Mouse (Mus musculus) CH12.LX (cell line): Measurements from ENCODE around the gene Tut1. TPM values are rescaled to one million over a fixed set of nuclear protein-coding genes. Genes with fewer than 3 reads are reported as not detected.

Experiments
- DNase-seq: peaks from one replicate; pipeline ENCODE4 v3.0.0-alpha.2; 2013; ENCODE audit errors: extremely low read depth
- H3K27ac ChIP-seq: 2 replicates; pipeline ENCODE4 v1.5.1; 2012; ENCODE audit warnings: low read depth, mild to moderate bottlenecking, control low read depth, moderate library complexity; ENCODE audit not compliant: insufficient read depth
- H3K27me3 ChIP-seq: replicated peaks from 2 replicates; pipeline ENCODE3; 2012; ENCODE audit warnings: inconsistent platforms
- H3K36me3 ChIP-seq, 2 experiments: replicated peaks in 1 of 2; 2 replicates each; pipeline versions ENCODE3 to v1.6.1; 2012; ENCODE audit warnings: inconsistent platforms in 1 of 2, low read length in 1 of 2, mild to moderate bottlenecking in 1 of 2, mixed read lengths in 1 of 2, moderate library complexity in 1 of 2; ENCODE audit not compliant: control insufficient read depth in 1 of 2, insufficient read depth in 1 of 2
- H3K4me1 ChIP-seq, 2 experiments: 2 replicates each; pipeline ENCODE4 v1.6.1; 2012; ENCODE audit warnings: inconsistent platforms in 1 of 2, moderate library complexity in 1 of 2; ENCODE audit not compliant: insufficient read depth in 2 of 2, control insufficient read depth in 1 of 2
- H3K4me2 ChIP-seq: 2 replicates; pipeline ENCODE4 v1.6.1; 2012; ENCODE audit warnings: low read depth, mild to moderate bottlenecking, control low read depth; ENCODE audit not compliant: poor library complexity, insufficient read depth, severe bottlenecking
- H3K4me3 ChIP-seq, 3 experiments: fragments of 150-350 bp in 1 of 3; sonication (generic) in 1 of 3; replicated peaks in 1 of 3; 2 replicates each; pipeline versions ENCODE3 to v1.5.1; 2011 to 2012; ENCODE audit warnings: low read depth in 2 of 3, low read length in 2 of 3, mild to moderate bottlenecking in 2 of 3, moderate library complexity in 2 of 3, control low read depth in 1 of 3, improper control_type of control experiment in 1 of 3, inconsistent platforms in 1 of 3, mixed read lengths in 1 of 3; ENCODE audit not compliant: poor library complexity in 1 of 3
- H3K79me2 ChIP-seq: replicated peaks from 2 replicates; pipeline ENCODE4 v1.6.1; 2012; ENCODE audit warnings: mild to moderate bottlenecking, moderate library complexity; ENCODE audit not compliant: control insufficient read depth, poor library complexity, insufficient read depth, severe bottlenecking; ENCODE audit errors: extremely low read depth
- H3K9ac ChIP-seq: 2 replicates; pipeline ENCODE4 v1.6.1; 2012; ENCODE audit warnings: low read depth, mild to moderate bottlenecking, control low read depth, moderate library complexity; ENCODE audit not compliant: insufficient read depth
- H3K9me3 ChIP-seq: replicated peaks from 2 replicates; pipeline ENCODE3; 2012; ENCODE audit warnings: low read length, inconsistent platforms, mixed read lengths
- BHLHE40 ChIP-seq: IDR thresholded peaks from 2 replicates; pipeline ENCODE4 v1.6.1; 2011; ENCODE audit warnings: mild to moderate bottlenecking, low read depth, low read length, improper control_type of control experiment
- CHD1 ChIP-seq: IDR thresholded peaks from 2 replicates; pipeline ENCODE4 v1.6.1; 2012; ENCODE audit warnings: low read depth, low read length, improper control_type of control experiment, inconsistent platforms
- CTCF ChIP-seq, 2 experiments: IDR thresholded peaks in 1 of 2; conservative IDR thresholded peaks in 1 of 2; 2 replicates each; pipeline ENCODE4 v1.5.1; 2011 to 2012; ENCODE audit warnings: low read depth in 2 of 2, low read length in 2 of 2, improper control_type of control experiment in 1 of 2, inconsistent platforms in 1 of 2, mild to moderate bottlenecking in 1 of 2, moderate library complexity in 1 of 2
- EP300 ChIP-seq: IDR thresholded peaks from 2 replicates; pipeline ENCODE4 v1.6.1; 2011; ENCODE audit warnings: low read length, improper control_type of control experiment
- JUND ChIP-seq: conservative IDR thresholded peaks from 2 replicates; pipeline ENCODE4 v1.6.1; 2011; ENCODE audit warnings: low read depth, low read length, improper control_type of control experiment
- MAZ ChIP-seq: IDR thresholded peaks from 2 replicates; pipeline ENCODE4 v1.6.1; 2012; ENCODE audit warnings: low read depth, mild to moderate bottlenecking, inconsistent platforms, low read length, improper control_type of control experiment, moderate library complexity
- MXI1 ChIP-seq: IDR thresholded peaks from 2 replicates; pipeline ENCODE4 v1.6.1; 2011; ENCODE audit warnings: mild to moderate bottlenecking, low read depth, low read length, improper control_type of control experiment
- SIN3A ChIP-seq: IDR thresholded peaks from 2 replicates; pipeline ENCODE4 v1.6.1; 2012; ENCODE audit warnings: low read length, improper control_type of control experiment, inconsistent platforms
- SMC3 ChIP-seq: IDR thresholded peaks from 2 replicates; pipeline ENCODE4 v1.6.1; 2011; ENCODE audit warnings: low read depth, low read length, improper control_type of control experiment
- UBTF ChIP-seq: IDR thresholded peaks from 2 replicates; pipeline ENCODE4 v1.6.1; 2012; ENCODE audit warnings: low read depth, mild to moderate bottlenecking, inconsistent platforms, low read length, improper control_type of control experiment, moderate library complexity
- USF1 ChIP-seq: IDR thresholded peaks from 2 replicates; pipeline ENCODE4 v1.6.1; 2014; ENCODE audit warnings: low read depth, mild to moderate bottlenecking, inconsistent platforms, low read length, improper control_type of control experiment
- dilution Hi-C: fragments of 300-500 bp; cut with MboI; formaldehyde crosslinking; loops from 2 replicates; pipeline ENCODE4 v1.14.3; 2020; ENCODE audit warnings: low sequenced_read_pairs; ENCODE audit not compliant: extremely low pct_unique_long_range_greater_than_20kb, extremely low pct_ligation_motif_present
- in situ Hi-C: fragments of 300-500 bp; cut with MboI; formaldehyde crosslinking; loops from 3 replicates; pipeline ENCODE4 v1.14.3; 2019; ENCODE audit warnings: low sequenced_read_pairs, low pct_ligation_motif_present, low pct_unique_long_range_greater_than_20kb, mixed read lengths
- polyA plus RNA-seq: library from polyadenylated mRNA; unstranded; fragments of >175 nt; gene quantifications from 2 replicates; pipeline ENCODE4 v1.2.1, GENCODE M21; 2012; ENCODE audit warnings: low read depth; ENCODE audit not compliant: insufficient read length
- total RNA-seq, 2 experiments: library from RNA; depleted of rRNA; stranded (reverse); fragments of 300-350 nt in 1 of 2; fragments of >200 nt in 1 of 2; gene quantifications; 2 replicates each; pipeline ENCODE4 v1.2.3; 2012 to 2014

Gene Tut1
- total and polyA plus RNA-seq, 3 experiments = 40.4 to 54.9 (median 47.7) TPM

DNA sequence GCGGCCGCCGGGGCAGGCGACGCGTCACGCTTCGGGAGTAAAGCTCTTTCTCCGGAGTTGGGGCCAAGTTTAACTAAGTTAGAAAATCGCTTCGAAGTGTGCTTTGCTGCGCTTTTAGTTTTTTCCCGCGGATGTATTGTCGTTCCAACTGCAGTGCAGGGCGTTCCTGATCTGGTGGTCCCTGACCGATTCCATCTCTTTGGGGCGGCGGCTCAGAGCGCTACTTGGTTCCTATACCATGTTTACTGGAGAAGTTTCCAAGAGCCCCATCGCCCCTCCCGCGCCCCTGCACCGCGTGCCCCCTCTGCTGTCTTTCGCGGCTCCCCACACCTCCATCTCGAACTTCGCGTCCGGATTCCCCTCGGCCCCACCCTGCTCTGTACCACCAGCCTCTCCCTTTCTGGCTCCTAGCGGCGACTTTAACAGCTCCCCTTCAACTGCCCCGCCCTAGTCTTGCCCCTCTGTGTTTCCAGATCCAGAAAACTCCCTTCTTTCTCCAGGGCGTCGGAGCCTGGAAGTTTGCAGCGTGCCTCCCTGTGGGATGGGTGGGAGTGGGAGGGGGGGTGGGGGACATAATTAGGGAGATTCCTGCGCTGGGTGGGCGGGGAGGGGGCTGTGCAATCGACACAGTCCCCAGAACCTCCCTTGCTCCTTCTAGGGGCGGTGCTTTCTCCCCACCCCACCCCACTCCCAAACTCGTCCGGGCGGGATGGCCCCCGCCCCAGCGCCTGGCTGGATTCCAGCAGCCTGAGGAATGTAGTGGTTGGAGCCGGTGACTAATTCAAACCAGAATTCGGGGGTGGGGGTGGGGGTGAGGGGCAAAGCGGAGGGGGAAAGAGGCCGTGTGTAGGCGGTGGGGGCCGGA lies 36.2 kb downstream of the Tut1 start:
- in situ Hi-C loops = loop anchor here (5.0 to 10.0 kb wide), 2 partner anchors 65 to 88 kb away; no protein-coding TSS in a partner anchor
- Histone ChIP-seq H3K4me1 (peaks cover 31 to 76% of the 10 kb centered on the region in 2 experiments), H3K9me3 (no peaks in the 10 kb centered on the region), H3K27me3 (peaks cover 14% of the 10 kb centered on the region), H3K79me2 (peaks cover 25% of the 10 kb centered on the region), H3K4me3 (peak overlapping the region; percentile 52 to 95 (median 73)), H3K36me3 (no peaks in the 10 kb centered on the region), H3K4me2 (peak overlapping the region; percentile 45)
- dilution Hi-C loops = no loop called here
- DNase-seq = no peak
- no peak for TF ChIP-seq USF1
- TF ChIP-seq SMC3 = peak; percentile 10; the same call in 1 of the 2 replicates
- 0 out of 2 replicates have a peak, but pooled peaks have one; percentile 35 for TF ChIP-seq CHD1
- TF ChIP-seq MAZ = peak; percentile 42; the same call in 1 of the 2 replicates
- peak in 1 of 2 experiments; percentile 31; a peak in 1 of 4 replicates for TF ChIP-seq CTCF (conservative IDR thresholded peaks at IDR 0.05 in 1 of 2, IDR thresholded peaks at IDR 0.05 in 1 of 2; ENCODE audit: low read depth in 2 of 2, low read length in 2 of 2)
- no peak for TF ChIP-seq EP300
- TF ChIP-seq BHLHE40 = 0 out of 2 replicates have a peak, but pooled peaks have one; percentile 1
- 0 out of 2 replicates have a peak, but pooled peaks have one; percentile 24 for TF ChIP-seq UBTF
- TF ChIP-seq, all 38 proteins: peak for 6
- Histone ChIP-seq H3K27ac (peak overlapping the region; percentile 50; the same call in 1 of the 2 replicates), H3K9ac (peak overlapping the region; percentile 83)

DNA sequence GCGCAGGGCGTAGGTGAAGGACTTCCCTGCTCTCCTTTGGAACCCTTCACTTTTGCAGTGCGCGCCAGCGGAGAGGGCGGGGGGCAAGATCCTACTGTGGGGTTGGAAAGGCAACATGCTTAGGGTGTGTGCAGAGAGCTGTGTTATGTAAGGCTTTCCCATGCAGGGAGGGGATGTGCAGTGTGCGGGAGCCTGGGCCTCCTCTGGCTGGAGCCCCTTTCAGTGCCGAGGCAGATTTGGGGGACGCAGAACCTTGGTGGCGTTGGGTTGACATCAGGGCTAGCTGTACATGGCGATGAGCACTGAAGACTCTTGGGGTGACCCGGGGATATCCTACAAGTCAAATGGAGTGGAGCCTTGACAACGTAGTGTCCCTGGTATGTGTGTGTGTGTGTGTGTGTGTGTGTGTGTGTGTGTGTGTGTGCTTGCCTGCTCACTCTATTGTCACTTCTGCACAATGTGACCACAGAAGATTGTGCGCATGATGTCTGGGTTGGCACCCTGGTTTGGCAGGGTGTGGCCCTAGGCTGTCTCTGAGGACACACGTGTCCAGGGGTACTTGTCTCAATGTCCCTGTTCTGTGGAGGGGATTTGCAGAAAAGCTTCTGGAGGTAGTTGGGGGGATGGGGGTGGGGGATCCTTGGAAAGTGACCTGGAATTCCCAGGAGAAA lies 36.9 kb downstream of the Tut1 start:
- Histone ChIP-seq H3K4me2 (peak overlapping the region; percentile 45), H3K4me3 (peak overlapping the region in 2 of 3 experiments; percentile 30 to 67), H3K79me2 (peaks cover 32% of the 10 kb centered on the region), H3K9me3 (no peaks in the 10 kb centered on the region), H3K9ac (peak overlapping the region; percentile 83), H3K36me3 (no peaks in the 10 kb centered on the region), H3K27ac (peak overlapping the region; percentile 13; the same call in 1 of the 2 replicates), H3K4me1 (peaks cover 25 to 76% of the 10 kb centered on the region in 2 experiments), H3K27me3 (peaks cover 14% of the 10 kb centered on the region)
- TF ChIP-seq CHD1 (no peak), JUND (no peak), MXI1 (peak; percentile 42; the same call in 1 of the 2 replicates), SIN3A (peak; percentile 17; the same call in 1 of the 2 replicates)
- no peak for DNase-seq
- dilution Hi-C loops (no loop called here), in situ Hi-C loops (loop anchor here (5.0 to 10.0 kb wide), 2 partner anchors 64 to 87 kb away; no protein-coding TSS in a partner anchor)
